Mouse (Mus musculus) kidney, adult 2 months (tissue): ENCODE measurements at regions not wholly inside any gene's neighbourhood (a gene's known extent, or its start where the extent isn't known, plus 50 kb on each side); places are given as distances from the start of the nearest gene placed in this dataset.

ENCODE experiments used
- DNase-seq: peaks from one replicate; pipeline ENCODE4 v3.0.0; 2021
- H3K27ac ChIP-seq: fragments of 200-500 bp; 2 replicates; pipeline ENCODE4 v1.5.1; 2012; ENCODE audit warnings: low read depth, low read length, control low read depth, inconsistent platforms; ENCODE audit not compliant: insufficient read depth
- H3K27me3 ChIP-seq: fragments of 200-500 bp; replicated peaks from 2 replicates; pipeline ENCODE4 v1.6.1; 2012; ENCODE audit warnings: mild to moderate bottlenecking, moderate library complexity, low read length, inconsistent platforms; ENCODE audit not compliant: control insufficient read depth, insufficient read depth
- H3K36me3 ChIP-seq: fragments of 200-500 bp; 2 replicates; pipeline ENCODE4 v1.6.1; 2012; ENCODE audit warnings: mild to moderate bottlenecking, moderate library complexity, low read length, inconsistent platforms; ENCODE audit not compliant: control insufficient read depth, insufficient read depth
- H3K4me1 ChIP-seq: fragments of 200-500 bp; 2 replicates; pipeline ENCODE4 v1.6.1; 2011; ENCODE audit warnings: low read length; ENCODE audit not compliant: control insufficient read depth, insufficient read depth
- H3K4me3 ChIP-seq: fragments of 200-500 bp; 2 replicates; pipeline ENCODE4 v1.5.1; 2011; ENCODE audit warnings: mild to moderate bottlenecking, low read depth, low read length, control low read depth; ENCODE audit not compliant: insufficient read depth
- CTCF ChIP-seq: fragments of 200-500 bp; conservative IDR thresholded peaks from 2 replicates; pipeline ENCODE4 v1.5.1; 2011; ENCODE audit warnings: low read depth, mild to moderate bottlenecking, control low read depth, low read length, moderate library complexity, mixed read lengths; ENCODE audit not compliant: insufficient read depth, insufficient read length
- POLR2A ChIP-seq: fragments of 200-500 bp; IDR thresholded peaks from one replicate; pipeline ENCODE4 v1.6.1; 2011; ENCODE audit warnings: low read depth, low read length, control low read depth
- WGBS: fragments of 180-500 bp; shearing (Covaris S2); methylation state at CpG from one replicate; pipeline ENCODE4 v1.1.7; 2018; 5-methylcytosine and 5-hydroxymethylcytosine counted together

DNA sequence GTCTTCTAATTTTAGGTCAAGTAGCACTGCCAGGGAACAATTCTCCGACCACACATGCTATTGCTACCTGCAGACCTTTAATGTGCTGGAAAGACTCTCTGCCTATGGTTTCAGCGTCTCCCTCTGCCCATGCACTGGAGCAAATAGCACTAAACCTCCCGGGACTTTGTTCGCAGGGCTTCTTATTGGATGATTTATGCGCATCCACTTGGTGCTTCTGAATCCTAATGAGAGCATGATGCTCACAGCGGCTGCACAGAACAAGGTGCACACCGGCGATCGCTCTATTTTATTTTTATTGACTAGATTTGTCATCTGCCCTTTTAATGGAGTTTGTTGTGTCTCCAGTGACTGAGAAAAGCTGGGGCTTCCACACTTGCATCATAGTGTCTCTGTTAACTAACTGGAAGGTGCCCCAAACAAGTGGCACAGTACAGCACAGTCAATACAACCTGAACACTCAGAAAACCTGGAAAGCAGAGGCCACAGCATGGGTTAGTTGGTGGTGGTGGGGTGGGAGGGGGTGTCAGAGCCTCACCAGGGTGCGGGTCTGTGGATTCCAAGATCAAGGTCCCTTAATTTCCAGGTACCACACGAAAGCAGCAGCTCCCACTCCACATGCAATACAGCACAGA is 359.7 kb upstream of the Lmcd1 start:
- H3K27me3 ChIP-seq: no peaks in the 10 kb centered on the region
- DNase-seq: no peak
- H3K36me3 ChIP-seq: no peaks in the 10 kb centered on the region
- no peak overlapping the region for H3K27ac ChIP-seq
- no peak for TF ChIP-seq POLR2A
- TF ChIP-seq CTCF: no peak
- H3K4me1 ChIP-seq: no peaks in the 10 kb centered on the region
- WGBS: 74% methylated on average over 11 of the region's 11 CpGs
- no peak overlapping the region for H3K4me3 ChIP-seq

- Histone ChIP-seq H3K27me3 (no peaks in the 10 kb centered on the region), H3K4me3 (no peak overlapping the region), H3K36me3 (no peaks in the 10 kb centered on the region), H3K27ac (no peak overlapping the region), H3K4me1 (no peaks in the 10 kb centered on the region)
- whole genome bisulfite sequencing: 24% methylated on average over 6 of the region's 6 CpGs
- peak; percentile 23 for DNase-seq
- TF ChIP-seq CTCF (no peak), POLR2A (no peak)
Observed at GRCm38 (mm10) chr6:111917248-111917721, 356.3 kb upstream of the Lmcd1 start.

GRCm38 (mm10) chr6:111917868-111918597 is 355.5 kb upstream of the Lmcd1 start:
- Histone ChIP-seq H3K27me3 (no peaks in the 10 kb centered on the region), H3K36me3 (no peaks in the 10 kb centered on the region), H3K27ac (no peak overlapping the region), H3K4me1 (no peaks in the 10 kb centered on the region), H3K4me3 (no peak overlapping the region)
- TF ChIP-seq POLR2A (no peak), CTCF (no peak)
- WGBS: 52% methylated on average over 3 of the region's 3 CpGs
- DNase-seq: peak; percentile 49

DNA sequence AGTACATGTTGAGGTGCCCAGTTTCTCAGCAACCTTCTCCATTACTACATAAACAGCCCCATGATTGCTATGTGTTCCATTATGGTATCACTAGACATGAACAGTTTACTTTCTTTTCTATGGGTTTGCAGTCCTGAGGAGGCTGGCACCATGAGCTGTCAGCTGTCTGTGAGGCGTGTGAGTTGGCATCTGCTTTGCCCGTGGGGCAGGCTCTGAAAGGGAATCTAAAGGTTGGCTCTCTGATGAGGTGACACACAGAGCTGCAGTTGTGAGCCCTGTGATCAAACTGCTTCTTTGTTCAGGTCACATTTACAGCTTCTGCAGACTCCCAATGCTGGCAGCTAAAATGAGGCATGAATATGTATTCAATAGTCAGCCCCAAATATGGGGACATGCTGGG is 341.0 kb upstream of the Lmcd1 start:
- DNase-seq: no peak
- no peak overlapping the region for H3K27ac ChIP-seq
- WGBS: 69% methylated on average over 2 of the region's 2 CpGs
- no peaks in the 10 kb centered on the region for H3K4me1 ChIP-seq
- TF ChIP-seq CTCF (no peak), POLR2A (no peak)
- no peaks in the 10 kb centered on the region for H3K27me3 ChIP-seq
- H3K4me3 ChIP-seq: no peak overlapping the region
- no peaks in the 10 kb centered on the region for H3K36me3 ChIP-seq

GRCm38 (mm10) chr6:111954401-111954800 is 319.2 kb upstream of the Lmcd1 start:
- no peaks in the 10 kb centered on the region for H3K27me3 ChIP-seq
- 81% methylated on average over 1 of the region's 1 CpGs for WGBS
- TF ChIP-seq CTCF (no peak), POLR2A (no peak)

DNA sequence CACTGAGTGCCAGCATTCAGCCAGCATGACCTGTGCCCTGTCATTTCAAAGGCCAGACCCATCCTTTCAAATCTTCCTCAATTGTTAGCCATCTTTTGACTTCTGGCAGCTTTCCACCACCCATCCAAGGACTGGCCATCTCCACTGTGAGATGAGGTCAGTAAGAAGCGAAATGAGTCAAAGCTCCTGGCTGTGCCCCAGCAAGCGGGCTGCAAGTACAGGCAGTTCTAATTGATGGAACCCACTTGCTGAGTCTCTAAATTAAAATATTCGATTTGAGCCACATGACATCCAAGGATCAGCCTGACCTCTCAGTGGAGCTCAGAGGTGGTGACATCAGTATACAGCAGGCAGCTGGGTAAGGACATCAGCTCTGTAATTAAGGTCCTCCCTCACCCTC is 307.8 kb upstream of the Lmcd1 start:
- TF ChIP-seq CTCF (no peak), POLR2A (no peak)
- DNase-seq: no peak

More at GRCm38 (mm10) chr6:111954401-111954800, 319.2 kb upstream of the Lmcd1 start:
- Histone ChIP-seq H3K27ac (no peak overlapping the region), H3K36me3 (no peaks in the 10 kb centered on the region), H3K4me3 (no peak overlapping the region), H3K4me1 (no peaks in the 10 kb centered on the region)
- DNase-seq: no peak

DNA sequence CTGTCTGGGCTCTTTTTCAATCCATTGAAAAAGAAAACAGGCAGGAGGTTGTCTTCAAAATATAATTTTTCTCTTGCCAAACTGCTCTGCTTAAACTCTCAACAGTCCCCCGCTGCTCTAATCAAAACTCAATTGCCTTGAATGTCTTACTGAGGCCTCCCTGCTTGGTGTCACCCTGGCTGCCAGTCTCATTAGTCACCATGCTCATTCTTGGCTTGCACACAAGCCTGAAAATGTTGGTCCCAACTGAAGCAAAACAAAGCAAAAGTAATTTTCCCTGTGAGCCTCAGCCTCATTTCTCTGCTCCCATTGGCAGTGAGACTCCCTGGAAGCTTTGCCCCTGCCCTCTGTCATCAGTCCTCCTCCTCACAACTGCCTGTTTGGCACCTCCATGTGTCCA is 288.1 kb upstream of the Lmcd1 start:
- WGBS: 64% methylated on average over 1 of the region's 1 CpGs
- Histone ChIP-seq H3K27ac (no peak overlapping the region), H3K27me3 (no peaks in the 10 kb centered on the region), H3K4me1 (no peaks in the 10 kb centered on the region), H3K4me3 (no peak overlapping the region), H3K36me3 (no peaks in the 10 kb centered on the region)
- TF ChIP-seq CTCF: no peak
- no peak for TF ChIP-seq POLR2A
- DNase-seq: no peak

More for the DNA sequence above, 307.8 kb upstream of the Lmcd1 start:
- Histone ChIP-seq H3K36me3 (no peaks in the 10 kb centered on the region), H3K4me1 (no peaks in the 10 kb centered on the region), H3K27ac (no peak overlapping the region), H3K27me3 (no peaks in the 10 kb centered on the region), H3K4me3 (no peak overlapping the region)
- 71% methylated on average over 3 of the region's 3 CpGs for WGBS
